Comparison of ENCODE assay signal across 8 mouse cellular contexts in the genomic region with DNA sequence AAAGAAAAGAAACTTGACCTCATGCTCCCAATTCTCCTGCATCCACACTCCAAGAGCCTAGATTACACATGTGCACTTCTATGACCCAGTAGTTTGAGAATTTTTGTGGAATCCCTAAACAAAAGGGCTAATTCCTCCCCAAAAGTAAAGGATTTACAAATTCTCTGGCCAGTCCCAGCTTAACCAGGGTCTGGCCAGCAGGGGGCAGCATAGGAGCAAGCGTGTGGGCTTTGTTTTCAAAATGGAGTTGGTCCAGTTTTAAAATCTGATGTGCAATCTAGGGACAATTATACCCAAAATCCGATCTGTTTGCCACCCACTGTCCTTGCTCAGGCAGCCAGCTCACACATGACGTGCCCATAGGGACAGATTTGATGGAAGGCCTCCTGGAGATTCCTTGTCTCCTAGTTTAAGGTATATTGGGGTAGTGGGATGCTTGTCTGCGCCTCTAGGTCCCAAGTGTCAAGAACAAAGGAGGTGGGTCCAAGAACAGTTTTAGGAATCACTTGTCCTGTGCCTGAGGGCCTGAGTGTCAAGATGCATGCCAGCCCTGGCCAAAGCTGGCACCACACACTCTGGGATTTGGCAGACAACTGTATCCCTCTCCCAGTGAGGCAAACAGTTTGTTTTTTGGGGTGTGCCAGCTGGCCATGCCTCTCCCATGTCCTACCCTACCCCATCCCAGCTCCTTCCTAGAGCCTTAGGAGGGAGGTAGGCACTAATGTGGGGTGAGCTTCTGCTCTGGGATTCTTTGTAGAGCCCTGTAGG. TPM values are rescaled to one million over a fixed set of nuclear protein-coding genes. Genes with fewer than 3 reads are reported as not detected.
DNase-seq lines count a peak whose midpoint lies in the region.

No protein-coding gene starts in this region.

- intact Hi-C loops in heart, postnatal 36 days (cut with DNase I): loop anchor here (5.0 kb wide), 1 partner anchor 97 kb away; no protein-coding TSS in a partner anchor
- intact Hi-C loops in heart, postnatal 25 days (cut with DNase I): no loop called here

- DNase-seq in heart, postnatal 36 days: peak; percentile 59 to 75
- DNase-seq in heart, postnatal 25 days (ENCODE audit: low spot score): no peak
- DNase-seq in 416B (ENCODE audit: low read depth): peak; percentile 74
- DNase-seq in Muller cell, postnatal 12 days (ENCODE audit: inconsistent ontology term): peak; percentile 45
- peak; percentile 84 to 93 for DNase-seq in cerebellum, postnatal 14 days
- peak; percentile 84 for DNase-seq in induced T-regulatory cell, adult 2 months (ENCODE audit: low read depth)
- peak; percentile 80 for DNase-seq in lung, postnatal 36 days
- peak; percentile 44 to 60 for DNase-seq in thymus, postnatal 36 days

RNA-seq across cellular contexts. Expression of gene Unc119, which starts 12.4 kb away (rescaled TPM):
- total RNA-seq in heart, postnatal 36 days (2021): 1 to 10 TPM; 5.3 to 6.2 TPM
- 1 to 10 TPM; 4.2 to 4.6 TPM for total RNA-seq in heart, postnatal 25 days (2021)

RNA-seq across cellular contexts. Expression of gene Pigs, which starts 27.4 kb away (rescaled TPM):
- total RNA-seq in heart, postnatal 36 days (2021): 10 to 100 TPM; 22.7 to 24.1 TPM
- 10 to 100 TPM; 23.0 to 23.6 TPM for total RNA-seq in heart, postnatal 25 days (2021)

RNA-seq across cellular contexts. Expression of gene Foxn1, which starts 30.7 kb away (rescaled TPM):
- not detected for total RNA-seq in heart, postnatal 36 days (2021)
- total RNA-seq in heart, postnatal 25 days (2021): not detected

RNA-seq across cellular contexts. Expression of gene Aldoc, which starts 32.9 kb away (rescaled TPM):
- 1 to 10 TPM in 1 of 2 experiments, under 1 TPM in 1; 0.68 to 1.6 TPM for total RNA-seq in heart, postnatal 36 days (2021)
- total RNA-seq in heart, postnatal 25 days (2021): under 1 TPM; 0.50 to 0.52 TPM

RNA-seq across cellular contexts. Expression of gene Spag5, which starts 54.3 kb away (rescaled TPM):
- total RNA-seq in heart, postnatal 36 days (2021): under 1 TPM; 0.54 to 0.58 TPM
- total RNA-seq in heart, postnatal 25 days (2021): under 1 TPM; 0.62 to 0.67 TPM
